Comparison of ENCODE assay signal across 19 mouse cellular contexts in the genomic region with DNA sequence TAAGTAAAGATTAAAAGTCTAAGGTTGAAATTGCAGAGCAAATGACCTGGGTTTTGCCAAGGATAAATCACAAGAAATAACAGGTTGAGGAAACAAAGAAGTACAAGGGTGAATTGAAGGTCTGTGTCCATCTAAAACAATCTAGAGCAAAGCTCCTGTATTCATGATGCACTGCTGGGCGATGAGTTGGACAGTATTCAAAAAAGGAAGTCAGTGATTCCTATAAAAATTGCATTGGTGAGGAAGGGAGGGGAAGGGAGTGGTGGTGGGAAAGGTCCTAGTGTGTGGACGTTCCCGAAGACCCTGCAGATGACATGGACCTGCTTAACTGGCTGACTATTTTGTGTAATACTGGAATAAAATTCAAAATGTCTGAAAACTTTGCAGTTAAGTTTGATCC. TPM values are rescaled to one million over a fixed set of nuclear protein-coding genes. Genes with fewer than 3 reads are reported as not detected.
DNase-seq lines count a peak whose midpoint lies in the region; ATAC-seq and TF ChIP-seq lines count a peak whose summit lies in the region.
"Had no signal": no experiment of that assay in that cellular context is flagged by ENCODE, and none has a peak within 500 bp of the region (broad histone marks: within the 10 kb centered on the region; RNA-seq: fewer than 3 reads in every experiment).

No protein-coding gene starts in this region.

- 93% methylated on average over 3 of the region's 3 CpGs for WGBS in midbrain, postnatal 0 days
- 95% methylated on average over 3 of the region's 3 CpGs for WGBS in midbrain, embryonic 15.5 days
- 93% methylated on average over 3 of the region's 3 CpGs for WGBS in liver, embryonic 11.5 days

- H3K4me2 ChIP-seq in midbrain, postnatal 0 days (ENCODE audit: low read depth, low read length, poor library complexity, severe bottlenecking): no peak overlapping the region
- no peak overlapping the region for H3K4me2 ChIP-seq in midbrain, embryonic 15.5 days
- no peak overlapping the region for H3K4me2 ChIP-seq in liver, embryonic 11.5 days
- H3K4me2 ChIP-seq: embryonic facial prominence, embryonic 13.5 days; forebrain, embryonic 13.5 days; heart, embryonic 13.5 days; hindbrain, embryonic 15.5 days had no signal

- no peak overlapping the region for H3K9ac ChIP-seq in midbrain, postnatal 0 days (replicated peaks; ENCODE audit: low read length, poor library complexity, severe bottlenecking)
- H3K9ac ChIP-seq in midbrain, embryonic 15.5 days: no peak overlapping the region
- H3K9ac ChIP-seq in liver, embryonic 11.5 days (ENCODE audit: low read depth, low read length): no peak overlapping the region
- H3K9ac ChIP-seq: embryonic facial prominence, embryonic 13.5 days; forebrain, embryonic 13.5 days; heart, embryonic 13.5 days; hindbrain, embryonic 15.5 days had no signal

- TF ChIP-seq CTCF in midbrain, postnatal 0 days (IDR thresholded peaks at IDR 0.05): no peak

- DNase-seq in midbrain, postnatal 0 days (ENCODE audit: low spot score): peak; percentile 19
- peak; percentile 35 for DNase-seq in cerebellum, adult 8-10 months
- DNase-seq in cerebellum, postnatal 14 days: peak; percentile 37 to 64
- DNase-seq in layer of hippocampus, adult 8-10 months (ENCODE audit: low spot score in 2 of 2): no peak
- no peak for DNase-seq in liver, embryonic 11.5 days (ENCODE audit: low spot score)
- DNase-seq: adrenal gland, postnatal 14 days; gastrocnemius, adult 2 months; gastrocnemius, postnatal 25 days; heart, postnatal 36 days had no signal

- no peaks in the 10 kb centered on the region for H3K4me1 ChIP-seq in midbrain, postnatal 0 days (ENCODE audit: insufficient read depth, low read length)
- peaks cover 3% of the 10 kb centered on the region for H3K4me1 ChIP-seq in midbrain, embryonic 15.5 days
- peaks cover 2% of the 10 kb centered on the region for H3K4me1 ChIP-seq in liver, embryonic 11.5 days (replicated peaks; ENCODE audit: control insufficient read depth, insufficient read depth, low read length)

- H3K27me3 ChIP-seq in midbrain, postnatal 0 days (ENCODE audit: insufficient read depth, low read length): no peaks in the 10 kb centered on the region
- H3K27me3 ChIP-seq in midbrain, embryonic 15.5 days (replicated peaks): no peaks in the 10 kb centered on the region
- H3K27me3 ChIP-seq in liver, embryonic 11.5 days (replicated peaks; ENCODE audit: control insufficient read depth, insufficient read depth, low read length): no peaks in the 10 kb centered on the region
- H3K27me3 ChIP-seq: embryonic facial prominence, embryonic 13.5 days; forebrain, embryonic 13.5 days; heart, embryonic 13.5 days; hindbrain, embryonic 15.5 days; Patski had no signal

- H3K36me3 ChIP-seq in midbrain, postnatal 0 days (ENCODE audit: insufficient read depth, low read length): peaks cover 10% of the 10 kb centered on the region
- H3K36me3 ChIP-seq in midbrain, embryonic 15.5 days (replicated peaks): peaks cover 8% of the 10 kb centered on the region
- peaks cover 2% of the 10 kb centered on the region; the same call in 1 of the 2 replicates for H3K36me3 ChIP-seq in liver, embryonic 11.5 days (ENCODE audit: control insufficient read depth, insufficient read depth, low read length)

- H3K27ac ChIP-seq in midbrain, postnatal 0 days (ENCODE audit: low read depth, low read length): no peak overlapping the region
- no peak overlapping the region for H3K27ac ChIP-seq in midbrain, embryonic 15.5 days
- no peak overlapping the region for H3K27ac ChIP-seq in liver, embryonic 11.5 days (ENCODE audit: low read depth, low read length)
- H3K27ac ChIP-seq: embryonic facial prominence, embryonic 13.5 days; forebrain, embryonic 13.5 days; gastrocnemius, adult 2 months; heart, embryonic 13.5 days; hindbrain, embryonic 15.5 days had no signal

- no peak overlapping the region for H3K4me3 ChIP-seq in midbrain, postnatal 0 days (ENCODE audit: low read depth, low read length)
- H3K4me3 ChIP-seq in midbrain, embryonic 15.5 days: no peak overlapping the region
- H3K4me3 ChIP-seq in liver, embryonic 11.5 days (ENCODE audit: low read depth, low read length): no peak overlapping the region
- H3K4me3 ChIP-seq: embryonic facial prominence, embryonic 13.5 days; forebrain, embryonic 13.5 days; gastrocnemius, adult 2 months; heart, embryonic 13.5 days; hindbrain, embryonic 15.5 days had no signal

- H3K9me3 ChIP-seq in midbrain, postnatal 0 days (ENCODE audit: low read length): no peaks in the 10 kb centered on the region
- H3K9me3 ChIP-seq in midbrain, embryonic 15.5 days: no peaks in the 10 kb centered on the region
- H3K9me3 ChIP-seq in liver, embryonic 11.5 days (ENCODE audit: control insufficient read depth, low read length): no peaks in the 10 kb centered on the region
- H3K9me3 ChIP-seq: embryonic facial prominence, embryonic 13.5 days; forebrain, embryonic 13.5 days; heart, embryonic 13.5 days; hindbrain, embryonic 15.5 days had no signal

- no peak for ATAC-seq in midbrain, postnatal 0 days (ENCODE audit: low FRiP score)
- ATAC-seq in midbrain, embryonic 15.5 days (replicated peaks): no peak
- ATAC-seq in liver, embryonic 11.5 days (replicated peaks; ENCODE audit: low FRiP score): no peak
- ATAC-seq in erythroblast, adult 5-6 weeks (replicated peaks; ENCODE audit: low FRiP score, poor library complexity, severe bottlenecking): no peak
- ATAC-seq: activated CD4-positive, CD25-positive, alpha-beta regulatory T cell, adult 4 months; forebrain, embryonic 13.5 days; intestine, embryonic 16.5 days; Patski had no signal

RNA-seq across cellular contexts. Expression of a gene that starts 6.1 kb away (rescaled TPM):
- 33.8 and 36.6 TPM in 2 replicates for total RNA-seq in midbrain, postnatal 0 days (2014; rRNA removed)
- 33.2 and 33.5 TPM in 2 replicates for polyA plus RNA-seq in midbrain, postnatal 0 days (2015; fragmentation: Nextera tagmentation; extraction: Ambion mirVana)
- 33.7 and 36.1 TPM in 2 replicates for polyA plus RNA-seq in midbrain, embryonic 15.5 days (2015; fragmentation: Nextera tagmentation; extraction: Ambion mirVana)
- 10 to 100 TPM; 15.3 to 19.8 (median 16.2) TPM for total RNA-seq in layer of hippocampus, adult 8-10 months (2022)
- 19.6 and 21.0 TPM in 2 replicates for polyA plus RNA-seq in liver, embryonic 11.5 days (2014; fragmentation: Nextera tagmentation; extraction: Ambion mirVana)
- 0.77 and 2.1 TPM in 2 replicates for total RNA-seq in erythroblast, adult 5-6 weeks (2015; ENCODE audit: low replicate concordance)
- 2.3 and 3.6 TPM in 2 replicates for total RNA-seq in erythroblast, adult 5-6 weeks (2017; ENCODE audit: low replicate concordance)

RNA-seq across cellular contexts. Expression of a gene that starts 6.2 kb away (rescaled TPM):
- 7.1 and 14.8 TPM in 2 replicates for total RNA-seq in midbrain, postnatal 0 days (2014; rRNA removed)
- 72.0 and 74.4 TPM in 2 replicates for polyA plus RNA-seq in midbrain, postnatal 0 days (2015; fragmentation: Nextera tagmentation; extraction: Ambion mirVana)
- polyA plus RNA-seq in midbrain, embryonic 15.5 days (2015; fragmentation: Nextera tagmentation; extraction: Ambion mirVana): 65.8 and 66.0 TPM in 2 replicates
- total RNA-seq in layer of hippocampus, adult 8-10 months (2022): 10 to 100 TPM; 16.1 to 21.8 (median 19.8) TPM
- 76.5 and 88.3 TPM in 2 replicates for polyA plus RNA-seq in liver, embryonic 11.5 days (2014; fragmentation: Nextera tagmentation; extraction: Ambion mirVana)
- total RNA-seq in erythroblast, adult 5-6 weeks (2015; ENCODE audit: low replicate concordance): 13.8 and 24.7 TPM in 2 replicates
- total RNA-seq in erythroblast, adult 5-6 weeks (2017; ENCODE audit: low replicate concordance): 6.0 and 13.5 TPM in 2 replicates

RNA-seq across cellular contexts. Expression of a gene that starts 49.6 kb away (rescaled TPM):
- total RNA-seq in midbrain, postnatal 0 days (2014; rRNA removed): 1.9 and 2.3 TPM in 2 replicates
- 1.9 and 2.4 TPM in 2 replicates for polyA plus RNA-seq in midbrain, postnatal 0 days (2015; fragmentation: Nextera tagmentation; extraction: Ambion mirVana)
- 1.6 TPM in 2 replicates for polyA plus RNA-seq in midbrain, embryonic 15.5 days (2015; fragmentation: Nextera tagmentation; extraction: Ambion mirVana)
- total RNA-seq in layer of hippocampus, adult 8-10 months (2022): 1 to 10 TPM; 7.2 to 7.8 (median 7.4) TPM
- 3.4 and 4.0 TPM in 2 replicates for polyA plus RNA-seq in liver, embryonic 11.5 days (2014; fragmentation: Nextera tagmentation; extraction: Ambion mirVana)
- total RNA-seq in erythroblast, adult 5-6 weeks (2015; ENCODE audit: low replicate concordance): 1.0 and 4.0 TPM in 2 replicates
- not detected in 2 replicates for total RNA-seq in erythroblast, adult 5-6 weeks (2017; ENCODE audit: low replicate concordance)
- total RNA-seq: MEL had no signal

Comparison
In these comparisons a context has a peak if more than half of its experiments do, and no peak if none do; other contexts are left out.
1. DNase-seq: peak in midbrain, postnatal 0 days (single experiment), cerebellum, adult 8-10 months (single experiment) and cerebellum, postnatal 14 days (2 of 2); none in layer of hippocampus, adult 8-10 months (0 of 2) and liver, embryonic 11.5 days (single experiment).